Comparison of ENCODE assay signal across 26 mouse cellular contexts in genomic region chr11:102046607-102047006, GRCm38 (mm10). TPM values are rescaled to one million over a fixed set of nuclear protein-coding genes. Genes with fewer than 3 reads are reported as not detected.
A peak's percentile ranks its signal among the peaks of the same experiment; 100 is the strongest.
DNase-seq lines count a peak whose midpoint lies in the region; ATAC-seq and TF ChIP-seq lines count a peak whose summit lies in the region.
"Had no signal": no experiment of that assay in that cellular context is flagged by ENCODE, and none has a peak within 500 bp of the region (broad histone marks: within the 10 kb centered on the region; RNA-seq: fewer than 3 reads in every experiment).

No protein-coding gene starts in this region.

- H3K36me3 ChIP-seq in heart, adult 2 months (ENCODE audit: control insufficient read depth, insufficient read depth, low read length), result peaks cover 9% of the 10 kb centered on the region; the same call in 1 of the 2 replicates
- H3K36me3 ChIP-seq in midbrain, embryonic 11.5 days (ENCODE audit: control insufficient read depth, insufficient read depth, low read length), result no peaks in the 10 kb centered on the region
- no peaks in the 10 kb centered on the region for H3K36me3 ChIP-seq in midbrain, postnatal 0 days (ENCODE audit: insufficient read depth, low read length)
- H3K36me3 ChIP-seq: forebrain, embryonic 15.5 days had no signal

- no peak for ATAC-seq in midbrain, embryonic 11.5 days (ENCODE audit: low FRiP score)
- ATAC-seq in midbrain, postnatal 0 days (ENCODE audit: low FRiP score), result no peak
- ATAC-seq: forebrain, embryonic 13.5 days; forebrain, embryonic 15.5 days; forebrain, postnatal 0 days had no signal

- no peak for TF ChIP-seq CTCF in gastrocnemius, adult 2 months (IDR thresholded peaks at IDR 0.05)
- TF ChIP-seq CTCF in heart, adult 2 months (IDR thresholded peaks at IDR 0.05), result no peak
- no peak for TF ChIP-seq CTCF in midbrain, postnatal 0 days (IDR thresholded peaks at IDR 0.05)

- no peak overlapping the region; the same call in 1 of the 2 replicates for H3K9ac ChIP-seq in heart, adult 2 months (ENCODE audit: low read depth, low read length)
- H3K9ac ChIP-seq in midbrain, embryonic 11.5 days (ENCODE audit: low read length), result no peak overlapping the region
- H3K9ac ChIP-seq in midbrain, postnatal 0 days (replicated peaks; ENCODE audit: low read length, poor library complexity, severe bottlenecking), result no peak overlapping the region
- H3K9ac ChIP-seq: forebrain, embryonic 13.5 days; forebrain, embryonic 15.5 days; forebrain, postnatal 0 days had no signal

- no peak for TF ChIP-seq EP300 in heart, adult 2 months (IDR thresholded peaks at IDR 0.05; ENCODE audit: insufficient read depth, low read depth, low read length)

- intact Hi-C loops in gastrocnemius, adult 2 months (cut with DNase I), result no loop called here
- intact Hi-C loops in heart, adult 2 months (cut with DNase I), result no loop called here
- intact Hi-C loops in heart, postnatal 36 days (cut with DNase I), result no loop called here

- H3K9me3 ChIP-seq in midbrain, embryonic 11.5 days (ENCODE audit: control insufficient read depth, low read length), result 0 out of 2 replicates have a peak, but pooled peaks cover 8% of the 10 kb centered on the region
- 0 out of 2 replicates have a peak, but pooled peaks cover 3% of the 10 kb centered on the region for H3K9me3 ChIP-seq in midbrain, postnatal 0 days (ENCODE audit: low read length)
- H3K9me3 ChIP-seq: forebrain, embryonic 15.5 days had no signal

- H3K27ac ChIP-seq in gastrocnemius, adult 2 months, result peak overlapping the region; percentile 32
- peak overlapping the region; percentile 47 for H3K27ac ChIP-seq in heart, adult 2 months
- H3K27ac ChIP-seq in midbrain, embryonic 11.5 days (ENCODE audit: low read depth, low read length), result no peak overlapping the region
- no peak overlapping the region for H3K27ac ChIP-seq in midbrain, postnatal 0 days (ENCODE audit: low read depth, low read length)
- H3K27ac ChIP-seq: forebrain, embryonic 13.5 days; forebrain, embryonic 15.5 days had no signal

- H3K27me3 ChIP-seq in heart, adult 2 months (ENCODE audit: control insufficient read depth, insufficient read depth, low read length), result no peaks in the 10 kb centered on the region
- no peaks in the 10 kb centered on the region for H3K27me3 ChIP-seq in midbrain, embryonic 11.5 days (ENCODE audit: control insufficient read depth, insufficient read depth, low read length)
- no peaks in the 10 kb centered on the region for H3K27me3 ChIP-seq in midbrain, postnatal 0 days (ENCODE audit: insufficient read depth, low read length)
- H3K27me3 ChIP-seq: forebrain, embryonic 13.5 days; forebrain, embryonic 15.5 days had no signal

- DNase-seq in gastrocnemius, adult 2 months, result no peak
- no peak for DNase-seq in gastrocnemius, postnatal 10 days
- DNase-seq in heart, adult 2 months, result peak in 1 of 2 experiments; percentile 18
- no peak for DNase-seq in heart, postnatal 36 days
- DNase-seq in midbrain, embryonic 11.5 days (ENCODE audit: low spot score, missing footprints), result peak; percentile 10
- no peak for DNase-seq in midbrain, postnatal 0 days (ENCODE audit: low spot score)
- no peak for DNase-seq in right cerebral cortex, postnatal 4 days
- DNase-seq: adrenal gland, adult 2 months; adrenal gland, postnatal 10 days; adrenal gland, postnatal 25 days; cerebellum, adult 11-12 months; cerebellum, adult 2 months; cerebellum, adult 9-10 months; cerebellum, postnatal 10 days; cerebellum, postnatal 25 days; forebrain, postnatal 0 days had no signal

- WGBS in heart, adult 2 months, result 76% methylated on average over 9 of the region's 9 CpGs
- WGBS in midbrain, embryonic 11.5 days, result 82% methylated on average over 9 of the region's 9 CpGs
- WGBS in midbrain, postnatal 0 days, result 82% methylated on average over 9 of the region's 9 CpGs

- H3K79me2 ChIP-seq in heart, adult 2 months (replicated peaks; ENCODE audit: control insufficient read depth, insufficient read depth, low read length), result no peaks in the 10 kb centered on the region

- no peak overlapping the region for H3K4me2 ChIP-seq in midbrain, embryonic 11.5 days
- no peak overlapping the region for H3K4me2 ChIP-seq in midbrain, postnatal 0 days (ENCODE audit: low read depth, low read length, poor library complexity, severe bottlenecking)
- H3K4me2 ChIP-seq: forebrain, embryonic 13.5 days; forebrain, embryonic 15.5 days had no signal

- no peak for TF ChIP-seq POLR2A in heart, adult 2 months (IDR thresholded peaks at IDR 0.05; ENCODE audit: insufficient read depth, low read depth, low read length)

- H3K4me1 ChIP-seq in heart, adult 2 months (ENCODE audit: control insufficient read depth, insufficient read depth, low read length), result peaks cover 15% of the 10 kb centered on the region
- no peaks in the 10 kb centered on the region for H3K4me1 ChIP-seq in midbrain, embryonic 11.5 days (ENCODE audit: control insufficient read depth, insufficient read depth, low read length)
- no peaks in the 10 kb centered on the region for H3K4me1 ChIP-seq in midbrain, postnatal 0 days (ENCODE audit: insufficient read depth, low read length)
- H3K4me1 ChIP-seq: forebrain, embryonic 13.5 days; forebrain, embryonic 15.5 days had no signal

- no peak overlapping the region for H3K4me3 ChIP-seq in gastrocnemius, adult 2 months
- H3K4me3 ChIP-seq in heart, adult 2 months, result no peak overlapping the region
- no peak overlapping the region for H3K4me3 ChIP-seq in midbrain, embryonic 11.5 days (ENCODE audit: low read depth, low read length)
- H3K4me3 ChIP-seq in midbrain, postnatal 0 days (ENCODE audit: low read depth, low read length), result no peak overlapping the region
- H3K4me3 ChIP-seq: forebrain, embryonic 13.5 days; forebrain, embryonic 15.5 days had no signal

RNA-seq across cellular contexts. Expression of gene Cd300lg, which starts 5.3 kb away (rescaled TPM):
- total RNA-seq in gastrocnemius, adult 2 months (2021), result 10 to 100 TPM; 17.6 to 18.9 TPM
- total RNA-seq in gastrocnemius, postnatal 10 days (2021), result 10 to 100 TPM; 18.0 to 20.4 TPM
- 10 to 100 TPM; 51.6 to 70.1 TPM for total RNA-seq in heart, adult 2 months (2021)
- 102 and 143 TPM in 2 replicates for polyA plus RNA-seq in heart, adult 2 months (2012; rRNA removed)
- total RNA-seq in heart, postnatal 36 days (2021), result 10 to 100 TPM; 68.3 to 69.5 TPM
- polyA plus RNA-seq in midbrain, embryonic 11.5 days (2014; fragmentation: Nextera tagmentation; extraction: Ambion mirVana), result 0.11 and 0.19 TPM in 2 replicates
- total RNA-seq in midbrain, postnatal 0 days (2014; rRNA removed), result 0.14 TPM in 1 of 2 replicates, not detected in the other
- 0.25 TPM in 2 replicates for polyA plus RNA-seq in midbrain, postnatal 0 days (2015; fragmentation: Nextera tagmentation; extraction: Ambion mirVana)
- total RNA-seq: ES-E14 had no signal
- polyA plus RNA-seq: C2C12 had no signal

RNA-seq across cellular contexts. Expression of gene Mpp3, which starts 18.3 kb away (rescaled TPM):
- total RNA-seq in gastrocnemius, adult 2 months (2021), result 10 to 100 TPM; 19.4 to 34.7 TPM
- total RNA-seq in gastrocnemius, postnatal 10 days (2021), result 10 to 100 TPM; 76.8 to 83.7 TPM
- 1 to 10 TPM; 1.4 to 1.5 TPM for total RNA-seq in heart, adult 2 months (2021)
- 4.5 and 5.3 TPM in 2 replicates for polyA plus RNA-seq in heart, adult 2 months (2012; rRNA removed)
- 1 to 10 TPM; 1.7 to 1.9 TPM for total RNA-seq in heart, postnatal 36 days (2021)
- 14.4 and 15.5 TPM in 2 replicates for polyA plus RNA-seq in midbrain, embryonic 11.5 days (2014; fragmentation: Nextera tagmentation; extraction: Ambion mirVana)
- 68.2 and 71.9 TPM in 2 replicates for total RNA-seq in midbrain, postnatal 0 days (2014; rRNA removed)
- 53.9 and 54.7 TPM in 2 replicates for polyA plus RNA-seq in midbrain, postnatal 0 days (2015; fragmentation: Nextera tagmentation; extraction: Ambion mirVana)

RNA-seq across cellular contexts. Expression of gene Mpp2, which starts 41.7 kb away (rescaled TPM):
- total RNA-seq in gastrocnemius, adult 2 months (2021), result 1 to 10 TPM; 1.2 TPM
- 1 to 10 TPM; 1.1 to 1.5 TPM for total RNA-seq in gastrocnemius, postnatal 10 days (2021)
- 1 to 10 TPM; 2.3 to 2.6 TPM for total RNA-seq in heart, adult 2 months (2021)
- polyA plus RNA-seq in heart, adult 2 months (2012; rRNA removed), result 5.3 and 5.6 TPM in 2 replicates
- total RNA-seq in heart, postnatal 36 days (2021), result 1 to 10 TPM; 2.1 to 3.1 TPM
- 9.4 and 10.8 TPM in 2 replicates for polyA plus RNA-seq in midbrain, embryonic 11.5 days (2014; fragmentation: Nextera tagmentation; extraction: Ambion mirVana)
- total RNA-seq in midbrain, postnatal 0 days (2014; rRNA removed), result 59.1 and 68.4 TPM in 2 replicates
- polyA plus RNA-seq in midbrain, postnatal 0 days (2015; fragmentation: Nextera tagmentation; extraction: Ambion mirVana), result 33.9 and 40.7 TPM in 2 replicates

RNA-seq across cellular contexts. Expression of gene Ppy, which starts 54.5 kb away (rescaled TPM):
- not detected for total RNA-seq in gastrocnemius, adult 2 months (2021)
- total RNA-seq in gastrocnemius, postnatal 10 days (2021), result not detected
- not detected for total RNA-seq in heart, adult 2 months (2021)
- polyA plus RNA-seq in heart, adult 2 months (2012; rRNA removed), result not detected in 2 replicates
- not detected for total RNA-seq in heart, postnatal 36 days (2021)
- not detected in 2 replicates for polyA plus RNA-seq in midbrain, embryonic 11.5 days (2014; fragmentation: Nextera tagmentation; extraction: Ambion mirVana)
- not detected in 2 replicates for total RNA-seq in midbrain, postnatal 0 days (2014; rRNA removed)
- not detected in 2 replicates for polyA plus RNA-seq in midbrain, postnatal 0 days (2015; fragmentation: Nextera tagmentation; extraction: Ambion mirVana)
- total RNA-seq: adrenal gland, adult 2 months; adrenal gland, postnatal 10 days; adrenal gland, postnatal 25 days; ES-E14; forebrain, postnatal 0 days; MEL had no signal
- polyA plus RNA-seq: adrenal gland, adult 2 months; brain, embryonic 14.5 days; C2C12; cerebellum, adult 2 months; cortical plate, adult 2 months; embryonic facial prominence, embryonic 11.5 days; embryonic facial prominence, embryonic 14.5 days; forebrain, embryonic 11.5 days; forebrain, embryonic 13.5 days; forebrain, embryonic 15.5 days; forebrain, postnatal 0 days had no signal

RNA-seq across cellular contexts. Expression of gene Dusp3, which starts 59.8 kb away (rescaled TPM):
- total RNA-seq in gastrocnemius, adult 2 months (2021), result 100 to 1,000 TPM; 123 to 129 TPM
- total RNA-seq in gastrocnemius, postnatal 10 days (2021), result 100 to 1,000 TPM; 122 to 136 TPM
- 100 to 1,000 TPM; 103 to 131 TPM for total RNA-seq in heart, adult 2 months (2021)
- polyA plus RNA-seq in heart, adult 2 months (2012; rRNA removed), result 97.7 and 101 TPM in 2 replicates
- 100 to 1,000 TPM; 113 to 123 TPM for total RNA-seq in heart, postnatal 36 days (2021)
- 11.1 and 11.6 TPM in 2 replicates for polyA plus RNA-seq in midbrain, embryonic 11.5 days (2014; fragmentation: Nextera tagmentation; extraction: Ambion mirVana)
- 36.3 and 54.3 TPM in 2 replicates for total RNA-seq in midbrain, postnatal 0 days (2014; rRNA removed)
- 44.1 and 48.5 TPM in 2 replicates for polyA plus RNA-seq in midbrain, postnatal 0 days (2015; fragmentation: Nextera tagmentation; extraction: Ambion mirVana)

Comparison
In these comparisons a context has a peak if more than half of its experiments do, and no peak if none do; other contexts are left out.
1. H3K27ac ChIP-seq: peak in gastrocnemius, adult 2 months (single experiment) and heart, adult 2 months (single experiment); none in midbrain, embryonic 11.5 days (single experiment) and midbrain, postnatal 0 days (single experiment).
2. RNA of gene Cd300lg, which starts 5.3 kb away (total RNA-seq): 51.6 to 70.1 TPM in heart, adult 2 months, 68.3 to 69.5 TPM in heart, postnatal 36 days, 18.0 to 20.4 TPM in gastrocnemius, postnatal 10 days and 17.6 to 18.9 TPM in gastrocnemius, adult 2 months; 0.14 TPM in midbrain, postnatal 0 days; every median in the first group is over 10 times any median in the second.
3. RNA of gene Mpp3, which starts 18.3 kb away (total RNA-seq): 76.8 to 83.7 TPM in gastrocnemius, postnatal 10 days, 68.2 to 71.9 TPM in midbrain, postnatal 0 days and 19.4 to 34.7 TPM in gastrocnemius, adult 2 months; 1.7 to 1.9 TPM in heart, postnatal 36 days and 1.4 to 1.5 TPM in heart, adult 2 months; every median in the first group is over 4 times any median in the second.
4. RNA of gene Mpp2, which starts 41.7 kb away (total RNA-seq): 59.1 to 68.4 TPM in midbrain, postnatal 0 days; 2.1 to 3.1 TPM in heart, postnatal 36 days, 2.3 to 2.6 TPM in heart, adult 2 months, 1.1 to 1.5 TPM in gastrocnemius, postnatal 10 days and 1.2 TPM in gastrocnemius, adult 2 months; every median in the first group is over 10 times any median in the second.